Mouse (Mus musculus) effector memory CD4-positive, alpha-beta T cell, adult 5 months (primary cell): ENCODE measurements around the gene Cyb5d2. TPM values are rescaled to one million over a fixed set of nuclear protein-coding genes. Genes with fewer than 3 reads are reported as not detected.

Experiments
- polyA plus RNA-seq: library from polyadenylated mRNA; unstranded; fragments of 100-300 nt; shearing (Covaris generic); gene quantifications from one replicate; pipeline ENCODE4 v1.2.1, GENCODE M21; 2017

The Cyb5d2 gene
- 4.6 TPM for polyA plus RNA-seq

GRCm38 (mm10) chr11:72795455-72796295 is at the start of gene Cyb5d2, which contains the start of gene Zzef1:
Cyb5d2 (minus strand) TSS chr11:72796142.
Zzef1 (plus strand) TSS chr11:72796226.

Other genes with a start within 250 kb of the Cyb5d2 start
- gene Spns3, start 245.6 kb downstream of the Cyb5d2 start, polyA plus RNA-seq = 0.21 TPM
- gene Ube2g1, start 188.9 kb downstream of the Cyb5d2 start, polyA plus RNA-seq = 64.8 TPM
- 45.5 TPM for gene Ankfy1, start 106.1 kb downstream of the Cyb5d2 start, polyA plus RNA-seq
- 31.4 TPM for gene Zzef1, start 84 bp upstream of the Cyb5d2 start, polyA plus RNA-seq
- 236 TPM for gene Atp2a3, start 165.0 kb upstream of the Cyb5d2 start, polyA plus RNA-seq
- gene P2rx1, start 203.0 kb upstream of the Cyb5d2 start, polyA plus RNA-seq = not detected
- 4.6 TPM for gene Camkk1, start 222.9 kb upstream of the Cyb5d2 start, polyA plus RNA-seq